Mouse (Mus musculus) intestine, postnatal 0 days (tissue): Measurements from ENCODE around the gene Adm. TPM values are rescaled to one million over a fixed set of nuclear protein-coding genes. Genes with fewer than 3 reads are reported as not detected.
"Not testable (repeated sequence)": the region's sequence is repeated elsewhere in the genome, so short reads cannot be mapped to it uniquely, and the experiment has no call there.

Experiments
- ATAC-seq: fragments of 200-750 bp; cut with Nextera tagmentation; 2 replicates; pipeline ENCODE4 v1.8.0; 2017; ENCODE audit warnings: mild to moderate bottlenecking, moderate TSS enrichment, moderate library complexity
- H3K27ac ChIP-seq: fragments of 300-500 bp; sonication (generic); 2 replicates; pipeline ENCODE4 v1.5.1; 2014; ENCODE audit warnings: mild to moderate bottlenecking, low read depth, low read length, moderate library complexity
- H3K27me3 ChIP-seq: fragments of 300-500 bp; sonication (generic); replicated peaks from 2 replicates; pipeline ENCODE4 v1.6.1; 2014; ENCODE audit warnings: low read length, mixed read lengths; ENCODE audit not compliant: control insufficient read depth, insufficient read depth
- H3K36me3 ChIP-seq: fragments of 300-500 bp; sonication (generic); 2 replicates; pipeline ENCODE4 v1.6.1; 2014; ENCODE audit warnings: mild to moderate bottlenecking, moderate library complexity; ENCODE audit not compliant: control insufficient read depth, insufficient read depth
- H3K4me1 ChIP-seq: fragments of 300-500 bp; sonication (generic); replicated peaks from 2 replicates; pipeline ENCODE4 v1.6.1; 2014; ENCODE audit warnings: antibody characterized with exemption, low read length, mixed read lengths; ENCODE audit not compliant: control insufficient read depth, insufficient read depth
- H3K4me2 ChIP-seq: fragments of 300-500 bp; sonication (generic); replicated peaks from 2 replicates; pipeline ENCODE4 v1.6.1; 2014; ENCODE audit warnings: low read depth, mild to moderate bottlenecking, moderate library complexity
- H3K4me3 ChIP-seq: fragments of 300-500 bp; sonication (generic); 2 replicates; pipeline ENCODE4 v1.5.1; 2014; ENCODE audit warnings: low read depth, low read length
- H3K9ac ChIP-seq: fragments of 300-500 bp; sonication (generic); 2 replicates; pipeline ENCODE4 v1.6.1; 2014; ENCODE audit warnings: mild to moderate bottlenecking, low read depth, low read length
- H3K9me3 ChIP-seq: fragments of 300-500 bp; sonication (generic); 2 replicates; pipeline ENCODE4 v1.6.1; 2016; ENCODE audit warnings: mixed run types; ENCODE audit not compliant: control insufficient read depth
- CTCF ChIP-seq: sonication (generic); IDR thresholded peaks from 2 replicates; pipeline ENCODE4 v1.5.1; 2016; ENCODE audit warnings: low read depth, mild to moderate bottlenecking, control low read depth, antibody characterized with exemption, moderate library complexity
- WGBS: fragments of 180-500 bp; shearing (Covaris S2); extraction: QIAGEN DNeasy Blood & Tissue Kit; methylation state at CpG from one replicate; pipeline ENCODE4 v1.1.7; 2014; 5-methylcytosine and 5-hydroxymethylcytosine counted together
- polyA plus RNA-seq: library from polyadenylated mRNA; unstranded; fragments of >200 nt; fragmentation: Nextera tagmentation; extraction: Ambion mirVana; gene quantifications from 2 replicates; pipeline ENCODE4 v1.2.1, GENCODE M21; 2015

Adm gene
- polyA plus RNA-seq, result 3.2 and 3.3 TPM in 2 replicates

DNA sequence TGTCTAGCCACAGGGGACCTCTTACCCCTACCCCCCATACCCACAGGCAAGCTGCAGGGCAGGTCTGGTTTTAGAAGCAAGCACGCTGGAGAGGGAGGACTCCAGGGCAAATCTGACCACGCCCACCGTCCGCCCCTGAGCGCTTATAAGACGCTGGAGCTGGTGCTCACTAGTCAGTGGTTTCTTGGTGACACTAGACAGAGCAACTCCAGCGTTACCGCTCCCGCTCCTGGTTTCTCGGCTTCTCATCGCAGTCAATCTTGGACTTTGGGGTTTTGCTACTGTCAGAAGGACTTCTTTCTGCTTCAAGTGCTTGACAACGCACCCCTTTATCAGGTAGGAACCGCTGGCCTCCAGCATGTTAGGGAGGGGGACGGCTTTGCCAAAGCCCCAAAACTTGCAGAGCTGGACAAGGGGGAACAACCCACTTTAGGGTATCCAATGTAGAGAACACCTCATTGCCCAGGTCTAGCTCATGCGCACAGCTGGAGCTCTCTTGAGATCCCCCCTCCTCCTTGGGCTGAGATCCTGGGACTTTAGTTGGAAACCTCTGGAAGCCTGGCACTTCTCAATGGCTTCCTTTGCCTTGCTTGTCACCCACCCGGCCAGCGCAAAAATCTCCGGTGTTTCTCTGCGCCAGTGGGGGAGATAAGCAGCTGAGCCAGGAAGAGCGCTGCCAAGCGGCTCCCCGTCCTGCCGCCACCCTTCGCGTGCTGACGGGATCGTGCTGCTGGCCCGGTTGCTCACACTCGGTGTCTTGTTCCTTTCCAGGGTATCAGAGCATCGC lies at the start of gene Adm:
TSS of gene Adm (plus strand) at position 176 of the 787 bp plus-strand sequence.
- peaks cover 16% of the 10 kb centered on the region; the same call in 1 of the 2 replicates for H3K27me3 ChIP-seq

DNA sequence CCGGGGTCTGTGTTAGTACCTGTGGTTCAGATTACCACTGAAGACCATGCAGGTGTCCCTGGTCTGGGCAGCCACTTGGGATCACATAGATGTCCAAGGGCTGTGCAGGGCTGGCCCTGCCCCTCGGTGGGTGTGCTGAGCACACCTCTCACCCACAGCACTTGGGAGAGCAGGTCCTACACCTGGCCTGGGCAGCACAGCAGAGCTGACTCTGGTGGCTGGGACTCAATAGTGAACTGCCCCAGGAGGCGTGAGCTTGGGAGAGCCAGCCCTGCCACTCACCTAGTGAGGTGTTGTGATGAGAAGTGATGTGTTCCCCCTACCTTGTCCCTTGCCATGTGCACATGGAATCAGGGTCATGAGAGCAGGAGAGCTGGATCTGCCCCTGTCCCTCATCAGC lies 43.8 kb upstream of the Adm start:
- Histone ChIP-seq H3K4me3 (no peak overlapping the region), H3K27me3 (no peaks in the 10 kb centered on the region), H3K9ac (no peak overlapping the region), H3K9me3 (no peaks in the 10 kb centered on the region), H3K27ac (no peak overlapping the region), H3K4me1 (no peaks in the 10 kb centered on the region), H3K36me3 (no peaks in the 10 kb centered on the region), H3K4me2 (no peak overlapping the region)
- WGBS, result 93% methylated on average over 3 of the region's 3 CpGs
- TF ChIP-seq CTCF, result no peak
- ATAC-seq, result 0 out of 2 replicates have a peak, but pooled peaks have one; percentile 8

More for the DNA sequence above, at the start of gene Adm:
- Histone ChIP-seq H3K4me2 (peak within 1 kb of the TSS; percentile 96), H3K9ac (peak within 1 kb of the TSS; percentile 45), H3K36me3 (no peaks in the 10 kb centered on the region), H3K27ac (no peak within 1 kb of the TSS), H3K9me3 (no peaks in the 10 kb centered on the region), H3K4me3 (peak within 1 kb of the TSS; percentile 53), H3K4me1 (peaks cover 22% of the 10 kb centered on the region; the same call in 1 of the 2 replicates)
- no peak; the same call in 1 of the 2 replicates for TF ChIP-seq CTCF
- under 1% methylated on average over 30 of the region's 30 CpGs for WGBS
- ATAC-seq, result peak; percentile 18; the same call in 1 of the 2 replicates

DNA sequence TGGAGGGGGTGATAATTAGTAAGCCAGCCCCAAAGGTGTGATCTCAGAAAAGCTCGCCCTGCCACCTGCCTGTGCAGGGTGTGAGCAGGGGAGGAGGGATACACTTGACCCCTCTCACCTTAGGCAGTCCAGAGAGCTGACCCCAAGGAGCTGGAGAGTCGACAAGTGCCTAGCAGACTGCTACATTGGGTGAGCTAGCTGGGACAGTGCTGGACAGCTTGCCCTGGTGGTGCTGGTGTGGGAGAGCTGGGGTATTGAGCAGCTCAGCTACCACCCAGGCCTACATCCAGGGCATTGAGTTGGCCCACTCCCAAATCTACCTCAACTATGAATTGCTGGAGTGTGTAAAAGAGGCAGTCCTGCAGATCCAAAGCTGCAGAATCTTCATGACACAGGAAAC lies 43.3 kb upstream of the Adm start:
- no peak overlapping the region for H3K4me3 ChIP-seq
- H3K4me1 ChIP-seq, result no peaks in the 10 kb centered on the region
- ATAC-seq, result no peak
- H3K27ac ChIP-seq, result no peak overlapping the region
- no peak overlapping the region for H3K4me2 ChIP-seq
- no peak overlapping the region for H3K9ac ChIP-seq
- no peak for TF ChIP-seq CTCF
- no peaks in the 10 kb centered on the region for H3K36me3 ChIP-seq
- WGBS, result 76% methylated on average over 2 of the region's 2 CpGs
- H3K9me3 ChIP-seq, result no peaks in the 10 kb centered on the region
- no peaks in the 10 kb centered on the region for H3K27me3 ChIP-seq

DNA sequence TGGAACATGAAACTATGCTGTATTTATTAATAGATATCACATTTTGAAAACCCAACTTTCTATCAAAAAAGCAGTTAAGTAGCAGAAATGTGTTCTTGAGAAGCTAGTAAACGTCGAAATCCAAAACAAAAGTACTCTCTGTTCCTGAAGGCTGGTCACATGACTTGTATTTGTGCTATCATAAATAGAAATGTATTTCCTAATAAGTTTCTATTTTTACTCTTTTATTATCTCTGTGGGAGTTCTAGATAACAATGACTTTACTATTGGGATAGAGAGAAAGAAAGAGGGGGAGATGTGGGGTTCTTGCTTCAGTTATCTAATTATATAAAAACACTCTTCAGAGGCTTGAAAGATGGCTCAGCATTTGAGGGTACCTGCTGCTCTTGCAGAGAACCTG lies 42.2 kb upstream of the Adm start:
- no peaks in the 10 kb centered on the region for H3K27me3 ChIP-seq
- no peak overlapping the region for H3K27ac ChIP-seq
- no peaks in the 10 kb centered on the region for H3K36me3 ChIP-seq
- TF ChIP-seq CTCF, result no peak
- 20% methylated on average over 2 of the region's 2 CpGs for WGBS
- no peak overlapping the region for H3K4me2 ChIP-seq
- H3K4me1 ChIP-seq, result no peaks in the 10 kb centered on the region
- no peaks in the 10 kb centered on the region for H3K9me3 ChIP-seq
- H3K4me3 ChIP-seq, result no peak overlapping the region
- ATAC-seq, result no peak
- H3K9ac ChIP-seq, result no peak overlapping the region

DNA sequence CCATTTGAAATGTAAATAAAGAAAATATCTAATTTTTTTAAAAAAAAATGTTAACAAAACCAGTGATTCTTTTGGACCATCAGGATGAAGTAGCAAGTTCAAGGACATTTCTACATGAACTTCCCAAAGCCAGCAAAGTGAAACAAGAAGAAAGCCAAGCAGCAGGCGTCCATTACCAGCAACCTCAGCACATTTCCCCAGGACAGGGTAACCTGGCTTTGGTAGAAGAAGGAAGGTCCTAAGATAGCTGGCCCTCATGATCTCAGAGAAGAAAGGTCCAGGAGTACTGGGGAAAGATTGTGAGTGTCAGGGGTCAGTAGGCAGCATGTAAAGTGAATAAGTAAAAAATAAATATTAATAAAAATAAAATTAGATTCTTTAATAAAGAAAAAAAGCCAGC lies 39.7 kb upstream of the Adm start:
- Histone ChIP-seq H3K9me3 (no peaks in the 10 kb centered on the region), H3K4me3 (no peak overlapping the region), H3K36me3 (no peaks in the 10 kb centered on the region), H3K9ac (no peak overlapping the region), H3K27ac (no peak overlapping the region), H3K27me3 (no peaks in the 10 kb centered on the region), H3K4me1 (no peaks in the 10 kb centered on the region), H3K4me2 (no peak overlapping the region)
- 85% methylated on average over 1 of the region's 1 CpGs for WGBS
- TF ChIP-seq CTCF, result no peak
- ATAC-seq, result no peak

DNA sequence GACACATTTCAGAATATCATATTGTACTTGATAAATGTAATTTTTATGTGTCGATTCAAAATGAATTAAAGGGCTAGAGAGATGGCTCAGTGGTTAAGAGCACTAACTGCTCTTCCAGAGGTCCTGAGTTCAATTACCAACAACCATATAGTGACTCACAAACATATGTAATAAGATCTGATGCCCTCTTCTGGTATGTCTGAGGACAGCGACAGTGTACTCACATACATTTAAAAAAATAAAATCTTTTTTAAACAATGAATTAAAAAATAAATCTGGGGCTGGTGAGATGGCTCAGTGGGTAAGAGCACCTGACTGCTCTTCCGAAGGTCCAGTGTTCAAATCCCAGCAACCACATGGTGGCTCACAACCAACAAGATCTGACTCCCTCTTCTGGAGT lies 33.5 kb upstream of the Adm start:
- H3K4me3 ChIP-seq, H3K9ac ChIP-seq, H3K27ac ChIP-seq, H3K4me1 ChIP-seq, H3K4me2 ChIP-seq, H3K36me3 ChIP-seq, H3K27me3 ChIP-seq, ATAC-seq, H3K9me3 ChIP-seq: not testable (repeated sequence)
- 93% methylated on average over 3 of the region's 3 CpGs for WGBS
- TF ChIP-seq CTCF, result peak; percentile 43
